24 mouse cellular contexts compared by ENCODE assay signal in the genomic region with DNA sequence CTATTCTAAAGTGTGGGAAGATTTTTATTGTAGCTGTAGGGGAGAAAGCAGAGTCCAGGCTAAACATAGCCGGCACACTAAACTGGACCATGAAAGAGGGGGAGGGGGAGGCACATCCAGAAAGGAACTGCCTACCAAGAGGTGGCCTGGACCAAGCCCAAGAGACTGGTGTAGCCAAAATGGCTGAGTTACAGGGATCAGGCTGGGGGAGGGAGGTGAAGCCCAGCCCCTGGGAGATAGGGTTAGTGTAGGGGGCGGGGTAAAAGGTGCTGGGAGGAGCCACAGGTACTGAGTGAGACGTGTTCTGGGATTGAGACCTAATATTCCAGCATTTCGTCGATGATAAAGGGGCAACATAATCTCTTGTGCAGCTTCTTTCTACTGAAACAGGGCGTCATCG.
DNase-seq lines count a peak whose midpoint lies in the region; ATAC-seq and TF ChIP-seq lines count a peak whose summit lies in the region.
"Had no signal": no experiment of that assay in that cellular context is flagged by ENCODE, and none has a peak within 500 bp of the region (broad histone marks: within the 10 kb centered on the region; RNA-seq: fewer than 3 reads in every experiment).

No protein-coding gene starts in this region.

- no peak for TF ChIP-seq CTCF in lung, postnatal 0 days (IDR thresholded peaks at IDR 0.05)

- DNase-seq in cerebellum, postnatal 14 days: peak; percentile 56 to 66
- no peak for DNase-seq in cerebellum, adult 9-11 months
- DNase-seq in heart, postnatal 4 days: peak; percentile 19
- DNase-seq in lung, postnatal 10 days: peak; percentile 4
- no peak for DNase-seq in lung, postnatal 0 days (ENCODE audit: low spot score)
- no peak for DNase-seq in adrenal gland, postnatal 10 days
- DNase-seq: adrenal gland, adult 8-10 months; cerebellum, adult 11-12 months; heart, adult 11 months; kidney, adult 2 months; kidney, postnatal 4 days; liver, postnatal 0 days; thymus, postnatal 4 days had no signal

- H3K4me1 ChIP-seq in heart, embryonic 11.5 days (ENCODE audit: control insufficient read depth, insufficient read depth, low read length): no peaks in the 10 kb centered on the region
- no peaks in the 10 kb centered on the region for H3K4me1 ChIP-seq in lung, postnatal 0 days (ENCODE audit: insufficient read depth, low read depth, low read length)
- H3K4me1 ChIP-seq: embryonic facial prominence, embryonic 15.5 days; forebrain, embryonic 13.5 days; heart, embryonic 12.5 days; intestine, embryonic 15.5 days had no signal

- no peak overlapping the region for H3K27ac ChIP-seq in heart, embryonic 11.5 days (ENCODE audit: low read depth, low read length)
- H3K27ac ChIP-seq in lung, postnatal 0 days (ENCODE audit: low read length): no peak overlapping the region
- H3K27ac ChIP-seq: embryonic facial prominence, embryonic 10.5 days; embryonic facial prominence, embryonic 15.5 days; forebrain, embryonic 13.5 days; hindbrain, embryonic 10.5 days; intestine, embryonic 15.5 days; limb, embryonic 12.5 days; macrophage; midbrain, embryonic 13.5 days had no signal

- 48% methylated on average over 7 of the region's 7 CpGs for WGBS in heart, embryonic 11.5 days (ENCODE audit: insufficient replicate concordance)
- WGBS in lung, postnatal 0 days: 62% methylated on average over 7 of the region's 7 CpGs

- H3K36me3 ChIP-seq in heart, embryonic 11.5 days (ENCODE audit: control insufficient read depth, insufficient read depth, low read length): no peaks in the 10 kb centered on the region
- no peaks in the 10 kb centered on the region for H3K36me3 ChIP-seq in lung, postnatal 0 days (ENCODE audit: insufficient read depth, low read length)
- H3K36me3 ChIP-seq: embryonic facial prominence, embryonic 10.5 days; embryonic facial prominence, embryonic 15.5 days; heart, embryonic 12.5 days; hindbrain, embryonic 10.5 days; intestine, embryonic 15.5 days; limb, embryonic 12.5 days; midbrain, embryonic 13.5 days had no signal

- no peak overlapping the region for H3K4me2 ChIP-seq in heart, embryonic 11.5 days
- no peak overlapping the region for H3K4me2 ChIP-seq in lung, postnatal 0 days (replicated peaks; ENCODE audit: low read depth, low read length)
- H3K4me2 ChIP-seq: embryonic facial prominence, embryonic 15.5 days; forebrain, embryonic 13.5 days; heart, embryonic 12.5 days; intestine, embryonic 15.5 days; limb, embryonic 12.5 days; midbrain, embryonic 13.5 days had no signal

- no peak for ATAC-seq in heart, embryonic 11.5 days (replicated peaks; ENCODE audit: insufficient number of reproducible peaks, low FRiP score, low TSS enrichment)
- ATAC-seq in lung, postnatal 0 days: no peak
- ATAC-seq: forebrain, embryonic 13.5 days; hindbrain, embryonic 16.5 days; intestine, embryonic 15.5 days; liver, postnatal 0 days; midbrain, embryonic 13.5 days had no signal

- H3K9ac ChIP-seq in heart, embryonic 11.5 days (ENCODE audit: low read depth, low read length): no peak overlapping the region
- no peak overlapping the region for H3K9ac ChIP-seq in lung, postnatal 0 days (replicated peaks; ENCODE audit: low read depth)
- H3K9ac ChIP-seq: embryonic facial prominence, embryonic 15.5 days; forebrain, embryonic 13.5 days; heart, embryonic 12.5 days; intestine, embryonic 15.5 days; limb, embryonic 12.5 days; liver, postnatal 0 days; midbrain, embryonic 13.5 days had no signal

- H3K27me3 ChIP-seq in heart, embryonic 11.5 days (ENCODE audit: control insufficient read depth, insufficient read depth, low read length): no peaks in the 10 kb centered on the region
- no peaks in the 10 kb centered on the region for H3K27me3 ChIP-seq in lung, postnatal 0 days (replicated peaks; ENCODE audit: insufficient read depth, low read length)
- H3K27me3 ChIP-seq: embryonic facial prominence, embryonic 15.5 days; forebrain, embryonic 13.5 days; heart, embryonic 12.5 days; intestine, embryonic 15.5 days; limb, embryonic 12.5 days; midbrain, embryonic 13.5 days had no signal

- TF ChIP-seq EP300 in lung, postnatal 0 days (IDR thresholded peaks at IDR 0.05): no peak

- H3K4me3 ChIP-seq in heart, embryonic 11.5 days (ENCODE audit: low read depth, low read length): no peak overlapping the region
- no peak overlapping the region for H3K4me3 ChIP-seq in lung, postnatal 0 days (ENCODE audit: low read depth, low read length)
- H3K4me3 ChIP-seq: embryonic facial prominence, embryonic 10.5 days; embryonic facial prominence, embryonic 15.5 days; forebrain, embryonic 13.5 days; heart, embryonic 12.5 days; hindbrain, embryonic 10.5 days; intestine, embryonic 15.5 days; limb, embryonic 12.5 days; midbrain, embryonic 13.5 days had no signal

- no peaks in the 10 kb centered on the region for H3K9me3 ChIP-seq in heart, embryonic 11.5 days (replicated peaks; ENCODE audit: control insufficient read depth, low read length)
- H3K9me3 ChIP-seq in lung, postnatal 0 days (ENCODE audit: low read length): no peaks in the 10 kb centered on the region
- H3K9me3 ChIP-seq: embryonic facial prominence, embryonic 10.5 days; embryonic facial prominence, embryonic 15.5 days; forebrain, embryonic 13.5 days; heart, embryonic 12.5 days; hindbrain, embryonic 10.5 days; intestine, embryonic 15.5 days; limb, embryonic 12.5 days; midbrain, embryonic 13.5 days had no signal

Comparison
In these comparisons a context has a peak if more than half of its experiments do, and no peak if none do; other contexts are left out.
1. DNase-seq: peak in cerebellum, postnatal 14 days (2 of 2), heart, postnatal 4 days (single experiment) and lung, postnatal 10 days (single experiment); none in cerebellum, adult 9-11 months (single experiment), lung, postnatal 0 days (single experiment) and adrenal gland, postnatal 10 days (single experiment).